Mouse (Mus musculus): ENCODE results near the gene Cuedc2. TPM values are rescaled to one million over a fixed set of nuclear protein-coding genes. Genes with fewer than 3 reads are reported as not detected.

The Cuedc2 gene
- total RNA-seq (2021) (10 to 100 TPM; 72.2 to 87.7 TPM), polyA plus RNA-seq (2012; rRNA removed) (41.3 and 42.5 TPM in 2 replicates)
- long read RNA-seq, transcript Cuedc2-203 (9 exons, 1,790 nt): minor isoform, 12 of 78 reads
- long read RNA-seq, transcript Cuedc2-201 (9 exons, 1,833 nt): major isoform, 19 of 78 reads
- long read RNA-seq, transcript Cuedc2-204 (9 exons, 1,050 nt): minor isoform, 6 of 78 reads
- long read RNA-seq, partial matches to known transcripts: 4 of 78 reads
- long read RNA-seq, other reads (novel, unspliced or antisense): 30 of 78 reads

- DNase-seq: peak; percentile 97
Measured at GRCm38 (mm10) chr19:46338331-46338936, at the start of gene Cuedc2. Cuedc2 (minus strand) TSS chr19:46338702.

DNA sequence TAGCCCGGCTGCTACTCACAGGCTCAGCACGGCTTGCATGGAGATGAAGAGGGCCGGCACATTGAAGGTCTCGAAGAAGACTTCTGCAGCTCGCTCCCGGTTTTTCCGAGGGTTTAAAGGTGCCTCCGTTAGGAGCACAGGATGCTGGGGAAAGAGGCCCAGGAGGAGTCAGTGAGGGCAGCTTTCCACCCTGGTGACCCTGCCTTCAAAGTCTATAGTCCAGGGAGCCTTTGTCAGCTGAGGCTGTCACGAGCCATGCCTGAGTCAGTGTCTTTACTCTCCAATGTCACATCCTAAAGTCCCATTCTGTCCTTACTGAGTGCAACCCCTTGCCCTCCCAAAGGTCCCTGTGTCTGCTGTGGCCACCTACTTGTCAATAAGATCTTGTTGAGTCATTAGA lies 43.8 kb upstream of the Cuedc2 start:
- no peak for DNase-seq

DNA sequence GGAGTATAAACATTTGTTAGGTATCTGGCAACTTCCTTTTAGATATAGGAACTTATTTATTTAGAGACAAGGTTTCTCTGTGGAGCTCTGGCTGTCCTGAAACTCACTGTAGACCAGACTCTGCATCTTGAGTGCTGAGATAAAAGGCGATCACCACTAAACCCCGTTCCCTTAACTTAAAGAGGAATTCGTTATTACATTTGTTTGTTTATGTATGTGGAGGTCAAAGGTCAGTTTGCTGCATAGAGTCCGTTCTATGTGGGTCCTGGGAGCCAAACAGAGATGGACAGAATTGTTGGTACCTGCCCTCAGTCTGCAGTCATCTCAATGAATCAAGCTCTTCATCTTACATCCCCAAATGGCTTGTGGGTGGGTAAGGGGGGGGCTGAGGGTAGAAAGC lies 37.4 kb upstream of the Cuedc2 start:
- DNase-seq: no peak

- no peak for DNase-seq
Measured at GRCm38 (mm10) chr19:46375489-46375888, 37.0 kb upstream of the Cuedc2 start.

DNA sequence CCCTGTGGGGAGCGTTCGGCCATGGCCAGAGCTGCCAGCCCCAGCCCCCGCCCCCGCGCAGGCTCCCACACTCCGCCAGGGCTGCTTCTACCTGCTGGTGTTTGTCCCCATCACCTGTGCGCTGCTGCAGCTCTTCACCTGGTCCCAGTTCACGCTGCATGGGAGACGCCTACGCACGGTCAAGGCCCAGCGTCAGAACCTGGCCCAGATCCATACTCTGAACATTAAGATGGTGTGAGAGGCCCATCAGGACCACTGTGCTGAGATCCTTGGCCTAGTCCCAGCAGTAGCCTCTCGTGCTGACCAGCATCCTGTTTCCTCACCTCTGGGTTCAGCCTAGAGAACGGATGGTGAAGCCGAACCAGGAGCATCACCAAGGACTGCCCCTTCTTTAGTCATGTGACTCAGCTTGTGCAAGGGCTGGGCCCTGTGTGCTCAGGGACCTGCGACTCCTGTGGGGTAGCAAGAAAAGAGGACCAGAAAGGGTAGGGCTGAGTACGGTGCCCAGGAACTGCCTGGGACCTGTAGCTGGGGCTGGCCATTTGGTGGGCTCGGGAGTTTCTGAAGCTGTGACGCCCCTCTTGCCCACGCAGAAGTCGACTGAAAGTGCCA lies 36.1 kb upstream of the Cuedc2 start:
- no peak for DNase-seq

- DNase-seq: peak; percentile 75
Measured at GRCm38 (mm10) chr19:46369204-46369603, 30.7 kb upstream of the Cuedc2 start.

GRCm38 (mm10) chr19:46367798-46368590 lies 29.5 kb upstream of the Cuedc2 start:
- no peak for DNase-seq

GRCm38 (mm10) chr19:46363294-46364009 lies 24.9 kb upstream of the Cuedc2 start:
- DNase-seq: no peak

DNA sequence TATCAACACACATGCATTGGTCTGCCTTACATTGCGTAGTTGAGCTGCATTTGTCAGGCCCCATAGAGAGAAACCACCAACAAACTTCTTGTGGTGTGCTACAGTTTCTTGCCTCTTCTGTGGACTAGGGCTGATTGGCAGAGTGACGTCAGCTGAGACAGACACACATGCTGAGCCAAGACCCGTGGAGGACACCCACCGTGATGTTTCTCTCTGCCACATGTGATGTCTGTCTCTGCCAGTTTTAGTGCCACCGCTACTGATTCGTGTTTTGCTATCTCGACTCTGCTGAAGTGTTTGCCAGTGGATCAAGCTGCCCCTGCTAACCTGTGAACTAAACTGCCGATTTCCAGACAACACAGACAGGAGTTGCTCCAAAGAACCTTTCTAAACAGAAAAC lies 23.6 kb upstream of the Cuedc2 start:
- no peak for DNase-seq

- no peak for DNase-seq
Measured at GRCm38 (mm10) chr19:46358381-46358780, 19.9 kb upstream of the Cuedc2 start.

GRCm38 (mm10) chr19:46357344-46358280 lies 19.1 kb upstream of the Cuedc2 start:
- no peak for DNase-seq

- DNase-seq: peak; percentile 93
Measured at GRCm38 (mm10) chr19:46356701-46357138, 18.2 kb upstream of the Cuedc2 start.

GRCm38 (mm10) chr19:46350168-46350932 lies 11.8 kb upstream of the Cuedc2 start, which contains the start of gene 2310034G01Rik:
2310034G01Rik (minus strand) TSS chr19:46350302.
- no peak for DNase-seq

DNA sequence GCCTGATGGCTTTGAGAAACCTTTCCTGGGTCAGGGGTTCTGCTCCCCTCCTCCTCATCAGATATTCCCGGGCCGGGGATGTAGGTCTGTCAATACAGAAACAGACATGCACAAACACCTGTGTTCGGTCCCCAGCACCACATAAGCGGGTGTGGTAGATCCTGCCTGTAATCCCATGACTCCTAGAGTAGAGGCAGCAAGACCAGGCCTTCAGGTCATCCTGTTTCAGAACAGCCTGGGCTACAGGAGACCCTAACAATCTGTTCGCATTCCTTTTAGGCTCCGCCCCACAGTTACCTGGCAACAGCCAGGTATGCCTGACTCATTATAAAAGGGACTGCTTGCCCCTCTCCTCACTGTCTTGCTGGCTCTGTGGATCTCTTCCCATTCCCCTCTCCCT lies 11.0 kb upstream of the Cuedc2 start:
- DNase-seq: no peak

- DNase-seq: peak; percentile 91
Measured at GRCm38 (mm10) chr19:46348761-46349458, 10.4 kb upstream of the Cuedc2 start.

- DNase-seq: no peak
Measured at GRCm38 (mm10) chr19:46347936-46348668, 9.6 kb upstream of the Cuedc2 start.

GRCm38 (mm10) chr19:46347146-46347545 lies 8.6 kb upstream of the Cuedc2 start:
- no peak for DNase-seq

DNA sequence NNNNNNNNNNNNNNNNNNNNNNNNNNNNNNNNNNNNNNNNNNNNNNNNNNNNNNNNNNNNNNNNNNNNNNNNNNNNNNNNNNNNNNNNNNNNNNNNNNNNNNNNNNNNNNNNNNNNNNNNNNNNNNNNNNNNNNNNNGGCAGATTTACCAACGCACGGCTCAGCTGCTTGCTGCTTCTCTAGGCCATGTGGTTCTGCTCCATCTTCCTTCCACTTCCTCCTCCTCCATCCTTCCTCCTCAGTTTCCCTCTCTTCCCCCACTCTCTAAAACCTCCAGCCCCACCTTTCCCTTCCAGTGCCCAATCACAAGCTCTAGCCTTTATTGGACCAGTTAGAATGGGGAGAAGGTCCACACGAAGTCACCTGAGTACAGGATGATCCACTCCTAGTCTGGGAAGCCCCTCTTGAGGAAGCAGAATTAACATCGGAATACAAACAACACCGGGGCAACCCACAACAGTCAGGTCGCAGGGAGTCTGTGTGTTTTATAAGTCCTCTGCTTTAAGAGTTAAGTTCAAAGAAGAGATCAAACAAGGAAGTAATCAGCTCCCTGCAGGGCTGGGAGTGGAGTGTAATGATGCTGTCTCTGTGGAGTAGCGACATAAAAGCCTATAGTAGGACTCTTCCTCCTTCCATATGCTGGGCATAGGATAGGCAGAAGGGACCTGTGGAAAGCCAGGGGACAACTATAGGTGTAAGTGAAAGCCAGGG lies 6.4 kb upstream of the Cuedc2 start:
- no peak for DNase-seq

Measured in adrenal gland, adult 2 months (tissue).